14 mouse cellular contexts compared by ENCODE assay signal in the genomic region with DNA sequence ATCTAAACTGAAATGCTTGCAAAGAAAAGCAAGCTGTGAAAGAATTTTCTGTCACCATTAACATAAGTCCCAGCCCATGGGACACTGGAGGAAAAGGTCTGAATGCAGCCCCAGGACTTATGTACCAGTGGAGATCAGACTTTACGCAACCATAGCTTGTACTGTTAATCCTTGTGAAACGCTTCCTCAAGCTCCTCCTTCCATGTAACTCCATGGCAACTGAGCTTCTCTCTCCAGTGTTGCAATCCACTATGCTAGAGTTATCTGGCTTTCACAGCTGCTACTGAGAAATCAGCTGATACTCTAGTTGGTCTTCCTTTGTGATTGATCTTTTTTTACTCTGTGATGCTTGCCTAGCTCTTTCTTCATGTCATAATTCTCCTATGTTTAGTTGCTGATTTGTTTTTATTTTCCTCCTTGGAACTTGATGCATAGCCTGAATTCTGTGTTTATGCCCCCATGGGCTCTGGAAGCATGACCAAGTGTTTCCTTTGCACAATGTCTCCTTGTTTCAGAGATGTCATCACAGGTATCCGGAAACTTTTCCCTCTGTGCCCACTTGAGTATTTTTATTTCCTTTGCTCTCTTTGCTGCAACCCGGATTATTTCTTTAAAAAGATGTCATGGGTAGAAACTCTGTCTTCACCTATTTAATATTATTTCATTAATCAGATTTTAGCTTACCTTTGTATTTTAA.
DNase-seq lines count a peak whose midpoint lies in the region; ATAC-seq and TF ChIP-seq lines count a peak whose summit lies in the region.
"Had no signal": no experiment of that assay in that cellular context is flagged by ENCODE, and none has a peak within 500 bp of the region (broad histone marks: within the 10 kb centered on the region; RNA-seq: fewer than 3 reads in every experiment).

No protein-coding gene starts in this region.

- 50% methylated on average over 4 of the region's 4 CpGs for WGBS in liver, postnatal 0 days (ENCODE audit: insufficient replicate concordance)
- WGBS in liver, embryonic 12.5 days (ENCODE audit: insufficient replicate concordance) = 60% methylated on average over 4 of the region's 4 CpGs

- no peaks in the 10 kb centered on the region for H3K27me3 ChIP-seq in liver, postnatal 0 days (ENCODE audit: insufficient read depth, low read length)
- no peaks in the 10 kb centered on the region for H3K27me3 ChIP-seq in liver, embryonic 12.5 days (replicated peaks)

- no peak for TF ChIP-seq EP300 in liver, postnatal 0 days (IDR thresholded peaks at IDR 0.05; ENCODE audit: low read depth)

- no peak for TF ChIP-seq CTCF in liver, postnatal 0 days (IDR thresholded peaks at IDR 0.05; ENCODE audit: low read depth)

- no peak overlapping the region for H3K4me3 ChIP-seq in liver, postnatal 0 days (ENCODE audit: low read depth, low read length)
- H3K4me3 ChIP-seq in liver, embryonic 12.5 days = no peak overlapping the region
- H3K4me3 ChIP-seq: erythroblast, embryonic 14.5 days; layer of hippocampus, adult 2 months had no signal

- no peak overlapping the region for H3K27ac ChIP-seq in liver, postnatal 0 days (ENCODE audit: low read depth)
- H3K27ac ChIP-seq in liver, embryonic 12.5 days = no peak overlapping the region
- H3K27ac ChIP-seq: layer of hippocampus, adult 2 months had no signal

- intact Hi-C loops in heart, postnatal 36 days (cut with DNase I) = no loop called here

- H3K36me3 ChIP-seq in liver, postnatal 0 days (replicated peaks; ENCODE audit: insufficient read depth, low read length) = no peaks in the 10 kb centered on the region
- H3K36me3 ChIP-seq in liver, embryonic 12.5 days = no peaks in the 10 kb centered on the region

- peak; percentile 35 for DNase-seq in adrenal gland, postnatal 14 days
- DNase-seq in adrenal gland, postnatal 4 days (ENCODE audit: low spot score in 2 of 2) = no peak
- no peak for DNase-seq in liver, postnatal 0 days
- DNase-seq in R1 (ENCODE audit: low read depth, low spot score) = peak; percentile 44
- DNase-seq in lung, postnatal 25 days (ENCODE audit: low spot score) = peak; percentile 5
- no peak for DNase-seq in heart, adult 9 months (ENCODE audit: low spot score in 2 of 2)
- DNase-seq in heart, postnatal 36 days = no peak
- DNase-seq: B cell, adult 2 months; cerebellum, adult 9-11 months; heart, postnatal 14 days; right cerebral cortex, postnatal 25 days had no signal

- H3K4me2 ChIP-seq in liver, postnatal 0 days (ENCODE audit: low read depth, low read length) = no peak overlapping the region
- no peak overlapping the region for H3K4me2 ChIP-seq in liver, embryonic 12.5 days

- peak; percentile 80 for ATAC-seq in liver, postnatal 0 days
- ATAC-seq in liver, embryonic 12.5 days = no peak

- no peak overlapping the region for H3K9ac ChIP-seq in liver, postnatal 0 days (replicated peaks)
- no peak overlapping the region for H3K9ac ChIP-seq in liver, embryonic 12.5 days

- no peaks in the 10 kb centered on the region for H3K9me3 ChIP-seq in liver, postnatal 0 days (ENCODE audit: low read length)
- no peaks in the 10 kb centered on the region for H3K9me3 ChIP-seq in liver, embryonic 12.5 days (replicated peaks)

- H3K4me1 ChIP-seq in liver, postnatal 0 days (ENCODE audit: insufficient read depth) = no peaks in the 10 kb centered on the region
- H3K4me1 ChIP-seq in liver, embryonic 12.5 days = no peaks in the 10 kb centered on the region

Comparison
In these comparisons a context has a peak if more than half of its experiments do, and no peak if none do; other contexts are left out.
1. DNase-seq: peak in adrenal gland, postnatal 14 days (single experiment), R1 (single experiment) and lung, postnatal 25 days (single experiment); none in adrenal gland, postnatal 4 days (0 of 2), liver, postnatal 0 days (single experiment), heart, adult 9 months (0 of 2) and heart, postnatal 36 days (0 of 2).